Mouse (Mus musculus): ENCODE data around the gene Kcnb1.

- TF ChIP-seq POLR2A (IDR thresholded peaks at IDR 0.05; ENCODE audit: insufficient read depth, low read length): no peak
- no peak for TF ChIP-seq EP300 (IDR thresholded peaks at IDR 0.05; ENCODE audit: insufficient read depth, low read depth, low read length)
- TF ChIP-seq CTCF (IDR thresholded peaks at IDR 0.05; ENCODE audit: low read depth, low read length): no peak
Observed at GRCm38 (mm10) chr2:167067575-167067974, 122.4 kb downstream of the Kcnb1 start.

Data from ES-Bruce4 (cell line).